Mouse (Mus musculus) right cerebral cortex, adult 2 months (tissue): ENCODE measurements around the gene Cdh12.
"Not testable (repeated sequence)": the region's sequence is repeated elsewhere in the genome, so short reads cannot be mapped to it uniquely, and the experiment has no call there.

Source experiments
- DNase-seq, 2 experiments: peaks; one replicate each; pipeline ENCODE4 v3.0.0; 2021 to 2022; ENCODE audit warnings: low spot score in 2 of 2

Cdh12 gene

DNA sequence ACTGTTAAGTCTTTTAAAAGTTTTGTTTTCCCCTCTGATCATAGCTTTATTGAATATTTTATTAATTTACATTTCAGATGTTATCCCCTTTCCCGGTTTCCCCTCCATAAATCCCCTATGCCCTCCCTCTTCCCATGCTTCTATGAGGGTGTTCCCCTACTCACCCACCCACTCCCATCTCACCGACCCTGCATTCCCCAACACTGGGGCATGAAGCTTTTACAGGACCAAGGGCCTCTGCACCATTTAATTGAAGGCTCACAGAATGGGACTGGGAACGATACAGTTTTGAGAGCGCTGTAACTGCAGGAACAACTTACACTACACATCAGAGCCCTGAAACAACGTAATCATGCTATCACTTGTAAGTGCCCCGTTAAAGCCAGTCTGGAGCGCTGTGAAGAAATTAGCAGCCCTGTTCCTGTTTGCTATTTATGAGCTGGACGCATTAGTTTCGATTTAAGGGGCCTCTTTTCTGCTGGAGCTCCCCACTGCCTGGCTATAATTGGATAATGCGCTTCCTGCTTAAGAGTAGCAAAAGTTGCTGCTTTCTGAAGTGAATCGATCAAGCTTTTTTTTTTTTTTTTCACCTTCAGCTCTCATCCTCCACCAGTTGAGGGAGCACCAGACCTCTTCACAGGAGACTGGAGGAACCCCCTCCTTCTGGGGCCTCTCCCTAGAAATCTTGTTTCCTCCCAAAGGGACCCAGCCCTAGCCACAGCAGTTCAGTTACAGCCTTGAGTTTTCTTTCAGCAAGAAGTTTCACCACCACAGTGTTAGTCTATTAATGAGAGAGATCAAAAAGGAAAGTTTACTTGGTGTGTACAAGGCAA, 660.2 kb downstream of the Cdh12 start:
- DNase-seq, result peak; percentile 12 to 24

DNA sequence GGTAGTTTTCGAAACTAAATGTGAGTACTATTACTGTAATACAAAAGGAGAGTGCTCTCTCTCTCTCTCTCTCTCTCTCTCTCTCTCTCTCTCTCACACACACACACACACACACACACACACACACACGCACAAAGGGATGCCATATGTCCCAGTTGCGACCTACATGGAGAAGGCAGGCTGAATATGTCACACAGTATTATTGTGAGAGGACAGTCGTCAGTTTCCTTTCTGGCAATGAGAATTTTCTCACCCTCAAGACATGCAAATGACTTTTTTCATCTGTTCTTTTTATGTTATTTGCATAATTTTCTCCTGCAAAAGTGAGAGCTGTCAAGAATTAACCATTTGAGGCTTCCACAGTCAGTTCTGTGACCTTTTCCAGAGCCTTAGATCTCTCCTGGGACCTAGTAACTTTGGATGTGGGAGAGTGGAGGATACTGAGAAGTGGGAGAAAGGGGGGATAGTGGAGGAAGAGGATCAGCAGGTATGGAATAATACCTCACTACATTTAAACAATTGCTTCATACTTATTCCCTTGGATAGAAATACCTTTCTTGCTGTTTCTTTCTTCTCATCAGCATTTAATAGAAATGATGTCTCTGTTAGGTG, 660.9 kb downstream of the Cdh12 start:
- DNase-seq, result peak; percentile 9 to 18

DNA sequence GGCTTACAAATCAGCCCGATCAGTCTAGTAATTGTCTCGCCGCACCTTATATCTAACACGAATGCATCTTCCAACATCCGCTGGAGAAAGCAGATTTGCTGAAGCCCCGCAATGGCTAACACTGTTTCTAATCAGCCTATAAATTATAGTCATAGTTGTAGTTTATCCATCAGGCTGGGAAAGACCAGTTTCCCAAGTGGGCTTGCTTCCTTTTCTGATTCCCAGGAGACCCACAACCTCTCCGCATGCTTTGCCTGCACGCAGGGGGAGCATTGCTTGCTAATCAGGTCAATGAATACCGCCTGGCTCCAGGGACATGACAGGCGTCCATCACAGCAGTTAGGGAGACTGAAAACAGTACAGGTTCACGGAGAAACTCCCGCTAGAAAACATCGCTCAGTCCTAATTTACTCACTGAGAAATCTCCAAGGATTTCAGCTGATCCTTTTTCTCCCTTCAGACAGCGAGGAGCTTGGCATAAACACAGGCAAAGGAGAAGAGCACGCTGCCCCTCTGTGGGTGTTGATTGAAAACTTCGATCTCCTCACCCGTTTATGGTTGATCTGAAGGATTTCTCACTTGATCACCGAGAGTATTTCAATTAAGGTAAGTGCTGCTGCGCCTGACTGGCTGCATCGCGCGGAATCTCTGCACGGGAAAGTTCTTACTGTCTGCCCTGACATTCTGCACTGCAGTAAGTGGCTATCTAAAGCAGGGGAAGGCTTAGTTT, 662.0 kb downstream of the Cdh12 start:
- peak; percentile 51 to 55 for DNase-seq

GRCm38 (mm10) chr15:21114775-21115174, 665.7 kb downstream of the Cdh12 start:
- not testable (repeated sequence) for DNase-seq

DNA sequence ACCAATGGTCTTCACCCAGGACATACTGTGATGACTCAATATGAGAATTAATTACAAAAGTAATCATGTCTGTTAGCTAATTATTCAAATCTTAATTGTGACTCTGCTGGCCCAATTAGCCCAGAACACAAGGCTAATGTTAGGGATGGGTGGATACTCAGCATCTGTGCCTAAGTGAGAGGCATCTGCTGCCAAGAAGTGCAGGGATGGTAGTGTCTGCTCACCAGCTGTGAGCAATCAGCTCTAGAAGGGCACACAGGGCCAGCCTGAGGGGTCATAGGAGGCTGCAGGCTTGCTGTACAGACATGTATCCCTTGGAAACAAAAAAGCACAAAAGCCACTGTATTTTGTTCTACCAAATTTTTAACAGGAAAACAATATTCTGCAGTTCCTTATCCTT, 681.6 kb downstream of the Cdh12 start:
- no peak for DNase-seq

- no peak for DNase-seq
Observed at GRCm38 (mm10) chr15:21132999-21133398, 683.9 kb downstream of the Cdh12 start.

- no peak for DNase-seq
Observed at GRCm38 (mm10) chr15:21146896-21147295, 697.8 kb downstream of the Cdh12 start.

DNA sequence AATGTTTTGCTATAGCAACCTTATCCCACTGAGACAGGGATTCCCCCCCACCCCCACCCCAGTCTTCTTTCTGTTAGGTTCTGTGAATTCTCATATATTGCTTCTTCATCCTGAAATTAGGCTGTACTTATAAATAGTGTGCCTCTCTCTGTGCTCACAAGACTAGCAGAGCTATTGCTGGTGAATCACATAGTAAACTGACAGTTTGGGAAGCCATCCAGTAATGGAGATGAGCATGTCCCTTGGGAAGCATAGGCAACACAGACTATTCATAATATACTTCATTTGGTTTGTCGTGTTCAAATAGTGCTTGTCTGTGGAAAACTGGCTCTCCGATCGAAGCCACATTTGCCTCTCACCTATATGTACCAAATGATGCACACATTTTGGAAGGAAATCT, 704.5 kb downstream of the Cdh12 start:
- DNase-seq, result no peak

DNA sequence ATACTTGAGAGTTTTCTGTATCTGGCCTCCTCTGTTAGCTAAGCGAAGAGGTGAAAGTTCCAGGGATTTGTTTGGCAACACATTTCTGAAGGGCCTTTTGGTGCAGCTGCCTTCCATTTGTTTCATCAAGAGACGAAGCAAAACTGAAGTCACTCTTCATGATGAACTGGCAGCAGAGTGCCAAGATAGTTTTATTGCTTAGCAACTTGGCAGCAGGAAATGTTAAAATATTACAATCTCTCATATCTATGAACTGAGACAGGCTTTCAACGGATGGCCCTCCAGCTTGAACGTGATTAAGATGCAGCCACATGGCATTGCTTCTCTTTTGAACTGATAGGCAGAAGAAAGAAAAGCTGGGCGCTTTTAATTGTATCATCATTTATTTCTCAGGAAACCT, 730.7 kb downstream of the Cdh12 start:
- DNase-seq, result peak; percentile 13 to 20

DNA sequence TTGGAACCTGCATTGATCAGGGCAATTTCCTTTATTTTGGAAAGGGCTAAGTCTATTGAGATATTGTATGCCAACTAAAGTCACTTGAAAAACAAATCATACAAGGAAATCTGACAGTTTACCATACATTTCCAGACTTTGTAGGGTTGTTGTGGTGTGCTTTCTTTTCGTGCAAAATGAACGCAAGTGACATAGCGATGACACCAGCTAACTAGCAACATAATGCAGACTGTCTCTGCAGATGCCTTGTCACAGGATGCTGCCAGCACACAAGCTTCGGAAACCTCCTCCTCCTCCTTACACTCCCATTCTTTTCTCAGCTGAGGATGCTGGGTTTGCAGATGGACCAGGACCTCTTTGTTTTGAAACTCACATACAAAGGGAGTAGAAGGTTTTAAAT, 731.1 kb downstream of the Cdh12 start:
- DNase-seq, result no peak

DNA sequence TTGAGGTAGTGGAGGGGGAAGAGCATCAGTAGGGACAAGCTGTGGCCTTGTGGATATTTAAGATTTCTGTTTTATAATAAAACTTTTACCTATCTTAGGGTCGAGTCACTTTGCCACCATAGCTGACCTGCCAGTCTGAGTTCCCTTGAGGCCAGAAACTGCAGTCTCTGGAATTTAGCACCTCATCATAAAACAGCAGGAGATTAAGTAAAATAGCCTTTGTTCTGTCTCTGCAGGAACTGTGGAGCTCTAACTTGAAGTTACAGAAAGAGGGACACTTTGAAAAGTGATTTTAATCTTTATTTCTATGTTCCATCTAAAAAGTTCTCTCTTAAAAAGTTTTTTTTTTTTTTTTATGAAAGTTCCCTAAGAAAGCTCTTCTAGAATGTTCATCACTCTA, 736.7 kb downstream of the Cdh12 start:
- DNase-seq, result no peak

DNA sequence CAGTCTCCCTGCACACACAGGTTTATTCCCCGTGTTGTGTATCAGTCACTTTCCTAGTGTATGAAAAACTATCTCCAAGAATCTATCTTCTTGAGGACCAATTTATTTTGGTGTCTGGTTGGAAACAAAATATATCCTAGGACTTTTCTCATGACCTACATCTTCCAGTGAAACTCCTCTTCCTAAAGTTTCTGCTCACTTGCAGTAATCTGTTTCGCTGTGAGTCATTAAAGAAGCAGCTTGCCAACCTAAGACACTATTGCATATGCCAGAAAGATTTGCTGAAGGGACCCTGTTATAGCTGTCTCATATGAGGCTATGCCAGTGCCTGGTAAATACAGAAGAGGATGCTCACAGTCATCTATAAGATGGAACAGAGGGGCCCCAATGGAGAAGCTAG, 761.0 kb downstream of the Cdh12 start:
- DNase-seq, result not testable (repeated sequence)

- no peak for DNase-seq
Observed at GRCm38 (mm10) chr15:21223006-21223405, 773.9 kb downstream of the Cdh12 start.

GRCm38 (mm10) chr15:21261318-21261717, 812.3 kb downstream of the Cdh12 start:
- no peak for DNase-seq

GRCm38 (mm10) chr15:21269856-21270255, 820.8 kb downstream of the Cdh12 start:
- DNase-seq, result no peak

DNA sequence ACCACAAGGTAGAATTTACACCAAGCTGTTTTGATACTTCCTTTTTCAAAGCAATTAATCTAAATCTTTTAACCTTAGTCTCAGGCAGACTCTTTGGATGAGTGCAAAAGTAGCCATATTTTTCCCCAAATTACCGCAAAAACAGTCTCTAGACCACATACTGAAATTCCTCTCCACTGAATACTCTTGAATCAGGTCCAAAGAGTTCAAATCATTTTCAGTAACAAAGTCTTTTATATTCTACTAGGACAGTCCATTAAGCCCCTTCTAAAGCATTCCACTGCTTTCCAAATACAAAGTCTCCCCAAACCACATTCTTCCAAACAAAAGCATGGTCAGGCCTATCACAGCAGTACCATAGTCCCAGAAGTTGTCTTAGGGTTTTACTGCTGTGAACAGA, 848.0 kb downstream of the Cdh12 start:
- DNase-seq, result no peak

GRCm38 (mm10) chr15:21315457-21315856, 866.4 kb downstream of the Cdh12 start:
- no peak for DNase-seq

DNA sequence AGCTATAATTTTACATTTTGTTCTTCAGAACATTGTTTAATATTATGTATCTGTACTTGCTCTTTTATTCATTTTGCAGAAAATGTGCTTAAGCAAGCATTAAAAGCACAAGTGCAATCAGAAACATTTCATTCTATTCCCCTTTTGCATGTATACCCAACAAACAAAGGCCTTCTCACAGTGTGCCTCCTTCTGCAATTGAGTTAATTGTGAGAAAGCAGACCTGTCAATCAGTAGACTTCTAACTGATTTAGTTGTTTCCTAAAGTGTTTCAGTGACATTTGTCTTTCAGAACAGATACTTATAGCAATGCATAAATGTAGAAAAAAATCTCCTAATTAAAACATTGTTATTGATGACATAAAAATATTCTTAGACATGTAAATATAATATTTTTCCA, 894.8 kb downstream of the Cdh12 start:
- no peak for DNase-seq

DNA sequence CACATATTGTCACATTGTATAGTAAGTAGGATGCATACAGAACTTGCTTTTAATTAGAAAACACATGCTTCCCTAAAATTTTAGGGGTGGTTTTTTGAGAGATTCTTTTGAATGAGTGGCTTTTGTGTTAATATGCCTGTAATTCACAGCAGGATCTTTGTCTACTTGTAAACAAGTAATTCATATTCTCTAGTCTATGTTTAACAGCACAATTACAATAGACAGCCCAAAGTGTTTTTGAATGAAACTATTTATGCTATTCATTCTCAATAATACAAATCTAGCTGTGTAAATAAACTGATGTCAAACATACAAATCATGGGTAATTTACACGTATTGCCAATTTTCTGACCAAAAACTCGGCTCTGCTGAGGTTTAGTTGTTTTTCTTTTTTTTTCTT, 895.3 kb downstream of the Cdh12 start:
- no peak for DNase-seq

- no peak for DNase-seq
Observed at GRCm38 (mm10) chr15:21344749-21345148, 895.7 kb downstream of the Cdh12 start.

GRCm38 (mm10) chr15:21355356-21356101, 906.5 kb downstream of the Cdh12 start:
- peak in 1 of 2 experiments; percentile 26 for DNase-seq

GRCm38 (mm10) chr15:21366366-21366765, 917.3 kb downstream of the Cdh12 start:
- DNase-seq, result no peak
